Mouse (Mus musculus) frontal cortex, postnatal 25 days (tissue): ENCODE measurements around the gene E2f6.

Experiments
- DNase-seq, 2 experiments: peaks; one replicate each; pipeline ENCODE4 v3.0.0; 2022; ENCODE audit warnings: low spot score in 2 of 2

The E2f6 gene

GRCm38 (mm10) chr12:16800259-16800958, 10.4 kb upstream of the E2f6 start, which contains the start of gene Greb1:
Gene Greb1 (minus strand): TSS chr12:16800886.
- no peak for DNase-seq

- DNase-seq = no peak
These were observed 9.8 kb upstream of the E2f6 start for GRCm38 (mm10) chr12:16800959-16801315.

- no peak for DNase-seq
These were observed 7.4 kb upstream of the E2f6 start for GRCm38 (mm10) chr12:16803237-16803955.

GRCm38 (mm10) chr12:16803956-16804430, 6.8 kb upstream of the E2f6 start:
- DNase-seq = no peak

GRCm38 (mm10) chr12:16805511-16805910, 5.3 kb upstream of the E2f6 start:
- peak; percentile 57 to 75 for DNase-seq

- no peak for DNase-seq
These were observed 2.7 kb upstream of the E2f6 start for GRCm38 (mm10) chr12:16808045-16808444.

GRCm38 (mm10) chr12:16811477-16811876, 714 bp downstream of the E2f6 start:
- no peak for DNase-seq

GRCm38 (mm10) chr12:16817147-16817546, 6.4 kb downstream of the E2f6 start:
- no peak for DNase-seq

- DNase-seq = no peak
These were observed 7.8 kb downstream of the E2f6 start for GRCm38 (mm10) chr12:16818513-16818912.

- no peak for DNase-seq
These were observed 10.0 kb downstream of the E2f6 start for GRCm38 (mm10) chr12:16820761-16821160.

- DNase-seq = no peak
These were observed 11.5 kb downstream of the E2f6 start for GRCm38 (mm10) chr12:16822181-16822734.

- no peak for DNase-seq
These were observed 12.9 kb downstream of the E2f6 start for GRCm38 (mm10) chr12:16823701-16824100.

- DNase-seq = no peak
These were observed 17.7 kb downstream of the E2f6 start for GRCm38 (mm10) chr12:16828505-16828904.

- no peak for DNase-seq
These were observed 19.0 kb downstream of the E2f6 start for GRCm38 (mm10) chr12:16829785-16830184.

- no peak for DNase-seq
These were observed 20.3 kb downstream of the E2f6 start for GRCm38 (mm10) chr12:16831071-16831470.

GRCm38 (mm10) chr12:16834701-16835100, 23.9 kb downstream of the E2f6 start:
- no peak for DNase-seq

GRCm38 (mm10) chr12:16836188-16836587, 25.4 kb downstream of the E2f6 start:
- DNase-seq = peak in 1 of 2 experiments; percentile 50

- DNase-seq = no peak
These were observed 27.0 kb downstream of the E2f6 start for GRCm38 (mm10) chr12:16837766-16838165.

GRCm38 (mm10) chr12:16840842-16841782, 30.3 kb downstream of the E2f6 start:
- DNase-seq = no peak

- DNase-seq = no peak
These were observed 34.1 kb downstream of the E2f6 start for GRCm38 (mm10) chr12:16844623-16845592.
